Mouse (Mus musculus) olfactory bulb, adult 2 months (tissue): ENCODE data around the gene Ang5.

ENCODE experiments used
- CTCF ChIP-seq: fragments of 200-500 bp; IDR thresholded peaks from 2 replicates; pipeline ENCODE4 v1.5.1; 2012; ENCODE audit warnings: low read depth, mild to moderate bottlenecking, low read length, moderate library complexity; ENCODE audit not compliant: insufficient read depth
- POLR2A ChIP-seq: fragments of 200-500 bp; IDR thresholded peaks from 2 replicates; pipeline ENCODE4 v1.6.1; 2012; ENCODE audit warnings: mild to moderate bottlenecking, low read depth, low read length, moderate library complexity; ENCODE audit not compliant: insufficient read depth

- TF ChIP-seq CTCF: no peak
- no peak for TF ChIP-seq POLR2A
Observed at GRCm38 (mm10) chr14:43986147-43986546, 29.3 kb downstream of the Ang5 start.
